17 mouse cellular contexts compared by ENCODE assay signal in genomic region chr8:10995756-10996155, GRCm38 (mm10). TPM values are rescaled to one million over a fixed set of nuclear protein-coding genes. Genes with fewer than 3 reads are reported as not detected.
DNase-seq lines count a peak whose midpoint lies in the region; ATAC-seq lines count a peak whose summit lies in the region.
"Had no signal": no experiment of that assay in that cellular context is flagged by ENCODE, and none has a peak within 500 bp of the region (broad histone marks: within the 10 kb centered on the region; RNA-seq: fewer than 3 reads in every experiment).

No protein-coding gene starts in this region.

- H3K4me1 ChIP-seq in kidney, embryonic 14.5 days (ENCODE audit: control insufficient read depth, insufficient read depth, low read length), result peaks cover 27% of the 10 kb centered on the region
- peaks cover 96% of the 10 kb centered on the region for H3K4me1 ChIP-seq in megakaryocyte, embryonic 14.5 days
- H3K4me1 ChIP-seq in heart, embryonic 13.5 days, result peaks cover 86% of the 10 kb centered on the region
- H3K4me1 ChIP-seq in liver, embryonic 15.5 days (replicated peaks), result peaks cover 96% of the 10 kb centered on the region

- H3K9ac ChIP-seq in kidney, embryonic 14.5 days (ENCODE audit: low read depth, low read length), result peak overlapping the region; percentile 7; the same call in 1 of the 2 replicates
- H3K9ac ChIP-seq in heart, embryonic 13.5 days, result peak overlapping the region; percentile 61
- H3K9ac ChIP-seq in liver, embryonic 15.5 days, result peak overlapping the region; percentile 19; the same call in 1 of the 2 replicates

- no peaks in the 10 kb centered on the region for H3K9me3 ChIP-seq in kidney, embryonic 14.5 days (ENCODE audit: control insufficient read depth, low read length)
- H3K9me3 ChIP-seq in megakaryocyte, embryonic 14.5 days, result no peaks in the 10 kb centered on the region
- no peaks in the 10 kb centered on the region for H3K9me3 ChIP-seq in heart, embryonic 13.5 days
- no peaks in the 10 kb centered on the region for H3K9me3 ChIP-seq in liver, embryonic 15.5 days (replicated peaks)

- DNase-seq in kidney, postnatal 36 days, result no peak
- DNase-seq in left cerebral cortex, postnatal 25 days (ENCODE audit: low spot score in 2 of 2), result no peak
- no peak for DNase-seq in c-Kit-positive CD71-positive TER-119-positive erythroid progenitor cells, embryonic 14.5 days (ENCODE audit: low spot score)
- DNase-seq: cerebellum, adult 18-20 months; gastrocnemius, postnatal 36 days; spleen, adult 18-20 months; thymus, adult 2 months had no signal

- 57% methylated on average over 2 of the region's 2 CpGs for WGBS in kidney, embryonic 14.5 days
- WGBS in heart, embryonic 13.5 days, result 24% methylated on average over 2 of the region's 2 CpGs
- 19% methylated on average over 2 of the region's 2 CpGs for WGBS in liver, embryonic 15.5 days (ENCODE audit: insufficient replicate concordance)

- H3K4me3 ChIP-seq in kidney, embryonic 14.5 days (ENCODE audit: low read length), result no peak overlapping the region
- peak overlapping the region; percentile 81 for H3K4me3 ChIP-seq in megakaryocyte, embryonic 14.5 days (replicated peaks)
- H3K4me3 ChIP-seq in heart, embryonic 13.5 days, result no peak overlapping the region
- 0 out of 2 replicates have a peak overlapping the region, but pooled peaks have one; percentile 1 for H3K4me3 ChIP-seq in liver, embryonic 15.5 days (replicated peaks)
- H3K4me3 ChIP-seq: layer of hippocampus, adult 2 months; myocyte had no signal

- peak; percentile 45; the same call in 1 of the 2 replicates for ATAC-seq in kidney, embryonic 14.5 days (ENCODE audit: low FRiP score, low TSS enrichment)
- ATAC-seq in megakaryocyte, adult 5-6 weeks (ENCODE audit: poor library complexity, severe bottlenecking), result no peak
- ATAC-seq in heart, embryonic 13.5 days (ENCODE audit: extremely low read depth, insufficient number of reproducible peaks, low FRiP score, low TSS enrichment), result no peak
- ATAC-seq in liver, embryonic 15.5 days (ENCODE audit: insufficient read depth), result peak; percentile 35; the same call in 1 of the 2 replicates
- ATAC-seq: forebrain, embryonic 14.5 days; hindbrain, postnatal 0 days had no signal

- intact Hi-C loops in left cerebral cortex, postnatal 25 days (cut with DNase I), result no loop called here

- H3K4me2 ChIP-seq in kidney, embryonic 14.5 days (replicated peaks; ENCODE audit: low read depth, low read length), result no peak overlapping the region
- H3K4me2 ChIP-seq in heart, embryonic 13.5 days, result peak overlapping the region; percentile 37
- peak overlapping the region; percentile 47 for H3K4me2 ChIP-seq in liver, embryonic 15.5 days

- peaks cover 13% of the 10 kb centered on the region; the same call in 1 of the 2 replicates for H3K36me3 ChIP-seq in kidney, embryonic 14.5 days (ENCODE audit: control insufficient read depth, insufficient read depth, low read length)
- H3K36me3 ChIP-seq in megakaryocyte, embryonic 14.5 days (replicated peaks; ENCODE audit: low read length), result peaks cover 98% of the 10 kb centered on the region
- H3K36me3 ChIP-seq in heart, embryonic 13.5 days, result peaks cover 24% of the 10 kb centered on the region
- H3K36me3 ChIP-seq in liver, embryonic 15.5 days (replicated peaks), result peaks cover 56% of the 10 kb centered on the region

- no peaks in the 10 kb centered on the region for H3K27me3 ChIP-seq in kidney, embryonic 14.5 days (ENCODE audit: control insufficient read depth, insufficient read depth, low read length)
- no peaks in the 10 kb centered on the region for H3K27me3 ChIP-seq in megakaryocyte, embryonic 14.5 days (replicated peaks)
- no peaks in the 10 kb centered on the region for H3K27me3 ChIP-seq in heart, embryonic 13.5 days (replicated peaks)
- no peaks in the 10 kb centered on the region for H3K27me3 ChIP-seq in liver, embryonic 15.5 days
- H3K27me3 ChIP-seq: CH12.LX had no signal

- no peak overlapping the region for H3K27ac ChIP-seq in kidney, embryonic 14.5 days (ENCODE audit: low read depth, low read length)
- peak overlapping the region; percentile 70 for H3K27ac ChIP-seq in heart, embryonic 13.5 days (replicated peaks)
- H3K27ac ChIP-seq in liver, embryonic 15.5 days (replicated peaks), result peak overlapping the region; percentile 71
- H3K27ac ChIP-seq: hindbrain, postnatal 0 days; layer of hippocampus, adult 2 months had no signal

RNA-seq across cellular contexts. Expression of gene Irs2, which starts 12.5 kb away (rescaled TPM):
- polyA plus RNA-seq in kidney, embryonic 14.5 days (2014; fragmentation: Nextera tagmentation; extraction: Ambion mirVana), result 6.6 and 7.3 TPM in 2 replicates
- polyA plus RNA-seq in megakaryocyte, embryonic 14.5 days (2012; ENCODE audit: insufficient read depth, low replicate concordance), result 77.5 and 176 TPM in 2 replicates
- 12.3 and 12.5 TPM in 2 replicates for total RNA-seq in megakaryocyte, adult 5-6 weeks (2015)
- total RNA-seq in megakaryocyte, adult 5-6 weeks (2017), result 7.6 and 10.9 TPM in 2 replicates
- polyA plus RNA-seq in heart, embryonic 13.5 days (2015; fragmentation: Nextera tagmentation; extraction: Ambion mirVana), result 3.0 and 3.2 TPM in 2 replicates
- polyA plus RNA-seq in liver, embryonic 15.5 days (2015; fragmentation: Nextera tagmentation; extraction: Ambion mirVana), result 4.0 and 5.2 TPM in 2 replicates
- 10 to 100 TPM; 54.8 to 66.0 TPM for total RNA-seq in left cerebral cortex, postnatal 25 days (2021)

Comparison
In these comparisons a context has a peak if more than half of its experiments do, and no peak if none do; other contexts are left out.
1. ATAC-seq: peak in kidney, embryonic 14.5 days (single experiment) and liver, embryonic 15.5 days (single experiment); none in megakaryocyte, adult 5-6 weeks (single experiment) and heart, embryonic 13.5 days (single experiment).
2. H3K4me3 ChIP-seq: peak in megakaryocyte, embryonic 14.5 days (single experiment) and liver, embryonic 15.5 days (single experiment); none in kidney, embryonic 14.5 days (single experiment) and heart, embryonic 13.5 days (single experiment).
3. H3K9ac ChIP-seq: peak in every context shown above with its lines; median percentile 61 in heart, embryonic 13.5 days; 19 in liver, embryonic 15.5 days; 7 in kidney, embryonic 14.5 days.